Mouse (Mus musculus): Measurements from ENCODE around the gene Smurf1.

Smurf1 gene

DNA sequence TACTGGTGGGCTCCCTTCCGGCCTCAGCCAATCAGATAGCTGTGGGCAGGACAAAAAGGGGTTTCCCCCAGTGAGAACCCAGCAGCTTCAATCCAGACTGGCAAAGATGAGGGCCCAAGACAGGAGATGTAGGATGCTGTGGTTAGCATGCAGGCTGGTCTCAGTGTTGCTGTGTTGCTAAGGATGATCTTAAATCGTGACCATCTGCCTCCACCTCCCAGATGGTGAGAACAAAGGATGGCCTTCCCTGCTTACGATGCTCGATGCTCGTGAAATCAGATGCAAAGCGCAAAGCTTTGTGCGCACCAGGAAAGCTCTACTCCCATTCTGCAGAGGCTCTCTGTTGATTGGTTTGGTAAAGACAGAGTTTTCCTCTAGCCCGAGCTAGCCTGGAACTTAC lies 104.7 kb downstream of the Smurf1 start:
- no peak for DNase-seq

DNA sequence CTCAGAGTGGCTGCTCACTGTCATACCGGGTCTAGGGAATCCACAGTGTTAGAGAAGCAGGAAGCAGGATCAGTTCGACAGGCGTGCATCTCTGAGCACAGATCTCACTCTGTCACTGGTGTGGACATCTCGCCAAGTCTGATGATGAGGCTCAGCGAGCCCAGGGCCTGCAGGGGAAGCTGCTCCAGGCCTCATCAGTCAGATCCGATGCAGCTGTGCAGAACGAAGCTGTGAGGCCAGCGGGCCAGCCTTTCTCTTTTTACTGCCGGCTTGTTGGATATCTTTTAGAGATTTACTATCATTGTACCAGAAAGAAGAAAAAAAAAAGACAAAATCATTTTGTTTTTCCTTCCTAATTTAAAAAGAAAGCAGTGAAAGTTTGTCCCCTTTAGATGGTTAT lies 106.4 kb downstream of the Smurf1 start:
- DNase-seq: no peak

DNA sequence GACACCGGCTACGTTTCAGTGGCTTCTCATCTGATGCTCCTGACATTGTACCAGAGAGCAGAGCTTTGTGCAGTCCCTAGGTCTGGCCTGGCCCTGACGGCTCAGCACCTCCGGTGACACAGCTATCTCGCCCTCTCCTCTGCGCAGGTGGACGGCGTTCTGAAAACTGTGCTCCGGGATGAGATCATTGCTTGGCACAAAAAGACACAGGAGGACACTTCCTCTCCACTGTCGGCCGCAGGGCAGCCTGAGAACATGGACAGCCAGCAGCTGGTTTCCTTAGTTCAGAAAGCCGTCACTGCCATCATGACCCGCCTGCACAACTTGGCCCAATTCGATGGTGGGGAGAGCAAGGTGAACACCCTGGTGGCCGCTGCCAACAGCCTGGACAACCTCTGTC lies 107.1 kb downstream of the Smurf1 start:
- no peak for DNase-seq

DNA sequence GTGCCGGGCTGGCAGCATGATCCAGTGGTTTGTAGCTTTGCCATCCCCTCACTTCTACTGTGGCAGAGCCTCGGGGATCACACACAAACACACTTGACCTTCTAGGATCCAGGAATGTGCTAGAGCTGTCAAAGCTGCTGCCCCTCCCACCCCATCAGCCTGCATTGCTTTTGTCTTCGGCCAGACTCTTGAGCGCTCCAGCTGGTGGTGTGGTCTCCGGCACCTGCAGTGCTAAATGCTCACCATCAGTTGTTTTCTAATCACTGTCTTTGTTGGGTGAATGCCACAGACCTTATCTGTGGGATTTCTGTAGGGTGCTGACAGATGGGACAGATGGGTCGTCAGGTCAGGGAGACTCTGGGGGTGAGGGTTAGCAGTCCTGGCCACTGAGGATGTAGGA lies 109.7 kb downstream of the Smurf1 start:
- no peak for DNase-seq

DNA sequence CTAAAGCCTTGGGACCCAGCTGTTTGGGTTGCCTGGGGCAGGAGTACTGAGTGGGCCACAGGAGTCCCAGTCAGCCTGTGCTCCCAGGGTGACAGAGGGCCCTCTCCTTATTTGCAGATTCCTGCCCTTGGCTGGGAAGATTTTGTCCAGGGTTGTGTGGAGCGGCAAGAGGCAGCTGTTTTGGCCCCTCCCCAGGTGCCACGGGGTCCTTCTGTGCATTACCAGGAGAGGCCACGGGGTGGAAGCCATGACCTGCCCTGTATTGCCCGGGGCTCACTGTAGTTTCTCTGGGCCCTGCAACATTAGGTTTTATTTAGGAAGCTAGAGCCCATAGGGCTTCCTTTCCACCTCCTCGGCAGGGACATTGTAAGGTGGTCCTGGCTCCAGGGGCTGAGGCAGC lies 111.7 kb downstream of the Smurf1 start:
- no peak for DNase-seq

DNA sequence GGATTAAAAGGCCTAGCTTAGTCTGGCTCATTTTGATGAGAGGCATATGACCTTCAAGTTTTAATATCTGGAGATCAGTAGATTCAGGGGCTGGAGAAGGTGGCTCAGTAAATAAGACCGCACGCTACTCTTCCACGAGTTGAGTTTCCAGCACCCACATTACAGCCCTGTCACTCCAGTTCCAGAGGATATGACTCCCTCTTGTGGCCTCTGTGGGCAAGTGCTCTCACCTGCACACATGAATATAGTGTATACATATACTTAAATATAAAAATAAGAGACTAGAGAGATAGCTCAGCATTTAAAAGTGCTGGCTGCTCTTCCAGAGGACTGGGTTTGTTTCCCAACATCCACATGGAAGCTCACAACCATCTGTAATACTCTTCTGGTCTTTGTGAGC lies 113.8 kb downstream of the Smurf1 start:
- DNase-seq: no peak

DNA sequence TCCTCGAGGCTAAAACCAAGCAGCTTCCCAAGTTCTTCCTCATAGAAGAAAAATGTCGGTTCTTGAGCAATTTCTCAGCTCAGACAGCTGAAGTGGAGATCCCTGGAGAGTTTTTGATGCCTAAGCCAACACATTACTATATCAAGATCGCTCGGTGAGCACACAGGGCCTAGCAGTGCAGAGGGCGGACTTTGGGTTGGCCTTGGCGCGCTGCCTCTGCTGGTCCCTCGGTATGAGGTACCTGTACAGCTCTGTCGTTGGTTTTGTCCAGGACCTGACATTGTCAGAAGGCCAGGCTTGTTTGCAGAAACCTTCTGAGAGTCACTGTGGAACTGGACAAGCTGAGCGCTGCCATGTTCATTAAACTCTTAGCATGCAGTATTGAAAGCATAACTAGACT lies 115.7 kb downstream of the Smurf1 start:
- no peak for DNase-seq

DNA sequence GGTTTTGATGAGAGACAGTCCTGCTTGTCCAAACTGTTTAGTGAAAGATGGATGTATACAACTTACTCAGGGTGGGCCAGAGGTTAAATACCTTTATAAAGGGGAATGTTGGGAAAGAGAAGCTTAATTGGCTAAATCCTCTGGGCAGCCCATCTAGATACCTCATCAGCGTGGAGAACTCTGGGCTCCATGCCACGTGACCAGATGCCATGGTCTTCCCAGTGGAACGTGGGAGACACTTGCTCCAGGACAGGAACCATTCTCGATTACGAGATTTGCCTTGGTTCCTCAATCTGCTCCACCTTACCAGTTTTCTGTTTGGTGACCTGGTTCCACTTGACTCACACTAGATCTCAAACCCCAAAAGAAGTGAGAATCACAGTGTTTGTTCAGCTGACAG lies 116.9 kb downstream of the Smurf1 start:
- no peak for DNase-seq

DNA sequence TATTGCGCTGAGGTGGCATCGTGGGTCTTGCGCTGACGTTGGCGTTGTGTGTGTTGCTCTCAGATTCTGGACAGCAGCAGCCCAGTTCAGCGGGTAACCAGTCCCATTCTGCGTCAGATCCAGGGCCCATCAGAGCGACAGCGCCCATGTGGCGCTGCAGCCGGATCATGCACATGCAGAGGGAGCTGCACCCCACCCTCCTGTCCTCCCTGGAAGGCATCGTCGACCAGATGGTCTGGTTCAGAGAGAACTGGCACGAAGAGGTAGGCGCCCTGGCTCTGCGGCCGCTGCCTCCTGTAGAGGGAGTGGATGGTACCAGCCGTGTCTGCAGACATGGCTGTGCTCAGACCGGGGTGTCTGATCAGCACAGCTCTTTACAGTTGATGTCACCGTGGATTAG lies 120.3 kb downstream of the Smurf1 start:
- no peak for DNase-seq

DNA sequence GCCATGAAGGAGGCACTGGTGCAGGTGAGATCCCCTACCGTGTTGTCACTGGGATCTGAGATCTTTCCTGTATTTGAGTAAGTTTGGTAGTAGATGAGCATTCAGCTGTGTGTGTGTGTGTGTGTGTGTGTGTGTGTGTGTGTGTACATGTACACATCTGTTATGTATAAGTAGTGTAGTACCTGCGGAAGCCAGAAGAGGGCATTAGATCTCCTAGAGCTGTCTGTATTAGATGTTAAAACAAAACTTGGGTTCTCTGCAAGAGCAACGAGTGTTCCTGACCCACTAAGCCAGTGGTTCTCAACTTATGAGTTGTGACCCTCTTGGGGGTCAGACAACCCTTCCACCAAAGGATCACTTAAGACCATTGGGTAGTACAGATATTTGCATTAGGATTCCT lies 129.5 kb downstream of the Smurf1 start:
- peak; percentile 55 for DNase-seq

DNA sequence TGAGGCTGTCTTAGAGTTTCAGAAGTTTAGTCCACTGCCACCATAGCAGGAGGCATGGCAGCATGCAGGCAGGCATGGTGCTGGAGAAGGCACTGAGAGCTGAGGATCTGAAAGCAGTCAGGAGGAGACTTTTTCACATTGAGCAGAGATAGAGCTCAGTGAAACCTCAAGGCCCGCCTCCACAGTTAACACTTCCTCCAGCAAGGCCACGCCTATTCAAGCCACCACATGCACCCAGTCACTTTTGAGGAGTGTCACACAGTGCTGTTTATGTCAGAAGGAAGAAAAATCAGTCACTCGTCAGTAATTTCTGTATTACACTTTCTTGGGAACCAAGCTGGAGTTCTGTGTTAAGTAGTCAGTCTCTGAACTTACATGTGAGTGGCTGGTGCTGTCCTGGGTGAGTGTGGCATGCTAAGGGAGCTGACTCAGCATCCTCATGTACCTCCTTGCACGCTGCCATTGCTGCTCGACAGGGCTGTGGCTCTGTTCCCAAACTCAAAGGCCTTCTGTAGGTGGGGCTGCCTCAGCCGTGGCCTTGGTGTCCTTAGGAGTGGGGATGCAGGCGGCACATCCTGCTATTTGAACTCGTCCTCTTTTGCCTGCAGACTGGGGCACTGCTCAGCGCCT lies 133.7 kb downstream of the Smurf1 start:
- DNase-seq: no peak

DNA sequence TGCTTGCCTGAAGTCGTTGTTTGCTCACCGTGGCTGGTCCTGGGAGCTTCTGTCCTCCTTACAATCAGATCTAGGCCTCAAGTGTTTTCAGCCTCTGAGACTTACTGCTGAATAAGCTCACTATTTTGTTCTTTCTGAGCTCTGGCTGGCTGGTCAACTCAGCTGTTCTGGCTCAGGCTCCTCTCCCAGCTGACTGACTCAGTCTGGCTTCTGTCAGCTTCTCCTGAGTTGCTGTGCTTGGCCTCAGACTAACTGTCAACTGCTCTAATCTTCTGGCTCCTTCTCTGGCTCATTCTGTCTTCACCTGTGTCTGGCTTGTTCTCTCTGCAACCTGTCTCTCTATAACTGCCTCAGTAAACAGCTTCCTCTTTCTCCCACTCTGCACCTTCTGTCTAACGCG lies 136.0 kb downstream of the Smurf1 start:
- no peak for DNase-seq

DNA sequence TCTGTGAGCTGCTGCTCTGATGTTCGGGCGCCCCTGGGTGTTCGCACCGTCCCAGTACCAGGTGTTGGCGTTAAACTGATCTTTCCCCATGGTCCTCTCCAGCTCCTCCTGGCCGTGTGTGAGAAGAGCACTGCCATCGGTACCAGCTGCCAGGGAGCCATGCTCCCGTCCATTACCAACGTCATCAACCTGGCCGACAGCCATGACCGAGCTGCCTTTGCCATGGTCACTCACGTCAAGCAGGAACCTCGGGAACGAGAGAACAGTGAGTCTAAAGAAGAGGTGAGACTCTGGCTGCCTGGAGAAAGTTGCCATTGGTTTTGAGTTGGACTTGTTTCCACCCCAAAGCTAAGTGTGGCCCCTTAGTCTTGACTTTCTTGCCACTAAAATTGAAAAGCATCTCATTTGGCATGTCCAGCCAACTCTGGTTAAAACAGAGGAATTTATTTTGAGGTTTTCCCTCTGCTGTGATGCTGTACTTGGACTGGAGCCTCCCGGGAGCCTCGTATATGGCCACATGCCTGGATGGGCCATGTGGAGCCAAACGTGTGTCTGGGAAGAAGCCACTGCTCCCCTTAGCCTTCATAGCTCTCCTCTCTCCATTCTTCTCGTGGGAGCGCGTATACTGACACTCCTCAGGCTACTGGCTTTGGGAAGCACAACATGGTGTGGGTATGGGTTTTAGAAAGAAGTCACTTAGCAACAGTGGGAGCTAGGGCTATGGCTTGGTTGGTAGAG lies 137.1 kb downstream of the Smurf1 start:
- peak; percentile 25 for DNase-seq
